Mouse (Mus musculus) kidney, postnatal 0 days (tissue): ENCODE results near the gene Dcp1a. TPM values are rescaled to one million over a fixed set of nuclear protein-coding genes. Genes with fewer than 3 reads are reported as not detected.

Source experiments
- ATAC-seq: fragments of 200-750 bp; cut with Nextera tagmentation; replicated peaks from 2 replicates; pipeline ENCODE4 v1.8.0; 2017; ENCODE audit warnings: low read depth, moderate number of reproducible peaks, moderate TSS enrichment, moderate library complexity; ENCODE audit not compliant: low FRiP score
- DNase-seq: peaks from one replicate; pipeline ENCODE4 v3.0.0-alpha.2; 2016; ENCODE audit warnings: low spot score
- H3K27ac ChIP-seq: fragments of 300-500 bp; sonication (generic); 2 replicates; pipeline ENCODE4 v1.5.1; 2014; ENCODE audit warnings: mild to moderate bottlenecking
- H3K27me3 ChIP-seq: fragments of 300-500 bp; sonication (generic); 2 replicates; pipeline ENCODE4 v1.6.1; 2014; ENCODE audit warnings: low read length, mixed read lengths; ENCODE audit not compliant: insufficient read depth
- H3K36me3 ChIP-seq: fragments of 300-500 bp; sonication (generic); 2 replicates; pipeline ENCODE4 v1.6.1; 2014; ENCODE audit warnings: low read length, mixed read lengths; ENCODE audit not compliant: insufficient read depth
- H3K4me1 ChIP-seq: fragments of 300-500 bp; sonication (generic); replicated peaks from 2 replicates; pipeline ENCODE4 v1.6.1; 2014; ENCODE audit warnings: antibody characterized with exemption, low read length, mixed read lengths; ENCODE audit not compliant: insufficient read depth
- H3K4me2 ChIP-seq: fragments of 300-500 bp; sonication (generic); 2 replicates; pipeline ENCODE4 v1.6.1; 2014; ENCODE audit warnings: mild to moderate bottlenecking, low read length, moderate library complexity, mixed read lengths
- H3K4me3 ChIP-seq: fragments of 300-500 bp; sonication (generic); replicated peaks from 2 replicates; pipeline ENCODE4 v1.5.1; 2014; ENCODE audit warnings: low read depth, low read length
- H3K9ac ChIP-seq: fragments of 300-500 bp; sonication (generic); 2 replicates; pipeline ENCODE4 v1.6.1; 2014; ENCODE audit warnings: low read depth, low read length
- H3K9me3 ChIP-seq: fragments of 300-500 bp; sonication (generic); replicated peaks from 2 replicates; pipeline ENCODE4 v1.6.1; 2016; ENCODE audit warnings: low read length, inconsistent platforms, mixed read lengths
- CTCF ChIP-seq: IDR thresholded peaks from 2 replicates; pipeline ENCODE4 v1.5.1; 2016; ENCODE audit warnings: antibody characterized with exemption, low read depth, mild to moderate bottlenecking, moderate library complexity
- WGBS: fragments of 180-500 bp; shearing (Covaris S2); extraction: QIAGEN DNeasy Blood & Tissue Kit; methylation state at CpG from one replicate; pipeline ENCODE4 v1.1.7; 2014; 5-methylcytosine and 5-hydroxymethylcytosine counted together
- polyA plus RNA-seq: library from polyadenylated mRNA; unstranded; fragments of >200 nt; fragmentation: Nextera tagmentation; extraction: Ambion mirVana; gene quantifications from 2 replicates; pipeline ENCODE4 v1.2.1, GENCODE M21; 2015

The Dcp1a gene
- polyA plus RNA-seq, 1 experiment from 2014 or later: 11.4 TPM

GRCm38 (mm10) chr14:30551509-30551908, 72.2 kb downstream of the Dcp1a start:
- DNase-seq (no peak), ATAC-seq (no peak)
- Histone ChIP-seq H3K4me1 (peaks cover 24% of the 10 kb centered on the region), H3K4me2 (peak overlapping the region; percentile 97), H3K27me3 (no peaks in the 10 kb centered on the region), H3K4me3 (no peak overlapping the region), H3K36me3 (0 out of 2 replicates have a peak, but pooled peaks cover 2% of the 10 kb centered on the region), H3K9me3 (no peaks in the 10 kb centered on the region), H3K9ac (no peak overlapping the region), H3K27ac (no peak overlapping the region)
- WGBS: 53% methylated on average over 5 of the region's 5 CpGs
- no peak for TF ChIP-seq CTCF

- H3K9ac ChIP-seq: no peak overlapping the region
- H3K4me1 ChIP-seq: peaks cover 24% of the 10 kb centered on the region
- H3K4me3 ChIP-seq: no peak overlapping the region
- ATAC-seq: no peak
- no peaks in the 10 kb centered on the region for H3K27me3 ChIP-seq
- no peaks in the 10 kb centered on the region for H3K9me3 ChIP-seq
- no peak overlapping the region for H3K4me2 ChIP-seq
- H3K27ac ChIP-seq: no peak overlapping the region
- 91% methylated on average over 2 of the region's 2 CpGs for WGBS
- 0 out of 2 replicates have a peak, but pooled peaks cover 2% of the 10 kb centered on the region for H3K36me3 ChIP-seq
- no peak for TF ChIP-seq CTCF
- no peak for DNase-seq
Measured at GRCm38 (mm10) chr14:30551981-30552380, 72.6 kb downstream of the Dcp1a start.

- H3K27ac ChIP-seq: no peak overlapping the region
- 0 out of 2 replicates have a peak, but pooled peaks cover 2% of the 10 kb centered on the region for H3K36me3 ChIP-seq
- DNase-seq (no peak), ATAC-seq (no peak)
- no peak overlapping the region for H3K9ac ChIP-seq
- H3K9me3 ChIP-seq: no peaks in the 10 kb centered on the region
- no peak for TF ChIP-seq CTCF
- no peaks in the 10 kb centered on the region for H3K27me3 ChIP-seq
- H3K4me2 ChIP-seq: no peak overlapping the region
- H3K4me3 ChIP-seq: no peak overlapping the region
- 65% methylated on average over 4 of the region's 4 CpGs for WGBS
- H3K4me1 ChIP-seq: peaks cover 22% of the 10 kb centered on the region
Measured at GRCm38 (mm10) chr14:30553185-30553584, 73.8 kb downstream of the Dcp1a start.

- Histone ChIP-seq H3K9ac (no peak overlapping the region), H3K9me3 (no peaks in the 10 kb centered on the region), H3K27ac (no peak overlapping the region), H3K36me3 (peaks cover 32% of the 10 kb centered on the region; the same call in 1 of the 2 replicates), H3K4me1 (peaks cover 4% of the 10 kb centered on the region; the same call in 1 of the 2 replicates), H3K4me2 (no peak overlapping the region), H3K27me3 (no peaks in the 10 kb centered on the region), H3K4me3 (no peak overlapping the region)
- ATAC-seq (no peak), DNase-seq (no peak)
- 81% methylated on average over 2 of the region's 2 CpGs for WGBS
- TF ChIP-seq CTCF: no peak
Measured at GRCm38 (mm10) chr14:30556651-30557050, 77.3 kb downstream of the Dcp1a start.

GRCm38 (mm10) chr14:30557730-30558129, 78.4 kb downstream of the Dcp1a start:
- H3K9ac ChIP-seq: no peak overlapping the region
- ATAC-seq (no peak), DNase-seq (no peak)
- H3K27ac ChIP-seq: peak overlapping the region; percentile 77; the same call in 1 of the 2 replicates
- H3K9me3 ChIP-seq: no peaks in the 10 kb centered on the region
- H3K4me3 ChIP-seq: no peak overlapping the region
- no peak overlapping the region for H3K4me2 ChIP-seq
- H3K4me1 ChIP-seq: peaks cover 4% of the 10 kb centered on the region; the same call in 1 of the 2 replicates
- WGBS: 50% methylated on average over 9 of the region's 9 CpGs
- H3K27me3 ChIP-seq: no peaks in the 10 kb centered on the region
- no peak for TF ChIP-seq CTCF
- peaks cover 33% of the 10 kb centered on the region; the same call in 1 of the 2 replicates for H3K36me3 ChIP-seq

GRCm38 (mm10) chr14:30559321-30559850, 80.1 kb downstream of the Dcp1a start:
- no peak overlapping the region for H3K27ac ChIP-seq
- H3K36me3 ChIP-seq: peaks cover 42% of the 10 kb centered on the region; the same call in 1 of the 2 replicates
- 66% methylated on average over 17 of the region's 17 CpGs for WGBS
- ATAC-seq (no peak), DNase-seq (peak; percentile 27)
- no peaks in the 10 kb centered on the region for H3K27me3 ChIP-seq
- no peak overlapping the region for H3K4me3 ChIP-seq
- H3K9ac ChIP-seq: no peak overlapping the region
- TF ChIP-seq CTCF: no peak
- no peaks in the 10 kb centered on the region for H3K9me3 ChIP-seq
- H3K4me2 ChIP-seq: no peak overlapping the region
- peaks cover 4% of the 10 kb centered on the region; the same call in 1 of the 2 replicates for H3K4me1 ChIP-seq
